Mouse (Mus musculus) monocyte, adult 2 months (primary cell): ENCODE data around the gene Bbs7.
"Not testable (repeated sequence)": the region's sequence is repeated elsewhere in the genome, so short reads cannot be mapped to it uniquely, and the experiment has no call there.

Experiments
- DNase-seq, 2 experiments: peaks; one replicate each; pipeline ENCODE4 v3.0.0; 2022; ENCODE audit warnings: low spot score in 2 of 2, low read depth in 1 of 2

The Bbs7 gene

GRCm38 (mm10) chr3:36613202-36613907 lies at the start of gene Bbs7:
Gene Bbs7, minus strand, starts transcription at chr3:36613477.
- peak; percentile 32 to 39 for DNase-seq

DNA sequence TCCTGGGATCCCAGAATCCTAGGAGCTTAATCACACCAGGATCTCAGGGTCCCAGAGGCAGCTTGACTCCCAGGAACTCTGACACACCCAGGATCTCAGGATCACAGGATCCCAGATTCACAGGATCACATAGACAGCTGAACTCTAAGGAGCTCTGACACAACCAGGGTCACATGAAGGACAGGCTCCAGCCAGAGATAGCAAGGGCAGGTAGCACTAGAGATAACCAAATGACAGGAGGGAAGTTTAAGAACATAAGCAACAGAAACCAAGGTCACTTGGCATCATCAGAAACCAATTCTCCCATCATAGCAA lies 31.9 kb upstream of the Bbs7 start:
- DNase-seq = not testable (repeated sequence)

GRCm38 (mm10) chr3:36644554-36645244 lies 31.4 kb upstream of the Bbs7 start:
- DNase-seq = no peak

DNA sequence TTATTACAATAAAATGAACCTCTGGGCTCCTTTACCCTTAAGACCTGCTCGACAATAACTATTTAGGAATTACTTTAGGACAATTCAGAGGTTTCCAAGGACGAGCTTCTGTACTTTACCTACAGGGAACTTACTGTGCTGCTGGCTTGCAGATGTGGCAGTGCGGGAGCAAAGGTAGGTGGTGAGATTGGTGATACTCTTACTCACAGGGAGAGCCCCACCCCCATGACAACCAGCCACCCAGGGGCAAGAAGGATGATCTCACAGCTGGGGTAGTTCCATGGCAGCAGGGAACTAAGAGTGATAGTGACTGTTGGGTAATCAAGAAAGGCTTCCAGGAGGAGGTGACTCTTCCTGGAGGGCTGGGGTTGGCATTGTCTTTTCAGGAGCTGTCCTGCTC lies 30.1 kb upstream of the Bbs7 start:
- DNase-seq = no peak

DNA sequence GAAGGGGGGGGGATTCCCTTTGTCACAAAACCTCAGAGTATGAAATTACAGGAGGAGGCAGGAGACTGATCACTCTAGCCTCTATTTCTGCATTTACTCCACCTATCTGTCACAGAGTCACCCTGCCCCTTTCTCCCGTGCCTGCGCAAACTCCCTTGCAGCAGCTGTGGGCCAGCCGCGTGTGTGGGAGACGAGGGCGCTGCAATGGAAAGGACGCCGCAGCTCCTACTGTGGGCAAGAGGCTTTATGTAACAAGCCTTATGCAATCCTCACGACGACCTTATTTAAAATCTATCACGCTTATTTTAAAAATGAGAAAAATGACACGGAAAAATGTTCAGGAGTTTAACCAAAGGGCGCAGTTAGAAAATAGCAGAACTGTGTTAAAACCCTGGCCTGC lies 29.5 kb upstream of the Bbs7 start:
- no peak for DNase-seq

DNA sequence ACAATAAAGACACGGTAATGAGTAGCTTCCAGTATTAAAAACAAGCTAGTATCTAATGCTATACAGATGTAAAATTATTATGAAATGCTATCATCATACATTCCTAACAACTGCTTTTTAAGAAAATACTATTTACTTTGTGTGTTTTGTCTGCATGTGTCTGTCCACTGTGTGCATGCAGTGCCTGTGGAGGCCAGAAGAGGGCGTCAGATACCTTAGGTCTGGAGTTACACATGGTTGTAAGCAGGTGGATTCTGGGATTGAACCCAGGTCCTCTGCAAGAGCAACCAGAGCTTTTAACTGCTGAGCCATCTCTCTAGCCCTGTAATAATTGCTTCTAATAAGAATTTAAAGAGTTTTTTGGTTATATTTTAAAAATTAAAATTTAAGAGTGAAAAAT lies 27.5 kb upstream of the Bbs7 start:
- no peak for DNase-seq

GRCm38 (mm10) chr3:36635449-36635848 lies 22.2 kb upstream of the Bbs7 start:
- no peak for DNase-seq

DNA sequence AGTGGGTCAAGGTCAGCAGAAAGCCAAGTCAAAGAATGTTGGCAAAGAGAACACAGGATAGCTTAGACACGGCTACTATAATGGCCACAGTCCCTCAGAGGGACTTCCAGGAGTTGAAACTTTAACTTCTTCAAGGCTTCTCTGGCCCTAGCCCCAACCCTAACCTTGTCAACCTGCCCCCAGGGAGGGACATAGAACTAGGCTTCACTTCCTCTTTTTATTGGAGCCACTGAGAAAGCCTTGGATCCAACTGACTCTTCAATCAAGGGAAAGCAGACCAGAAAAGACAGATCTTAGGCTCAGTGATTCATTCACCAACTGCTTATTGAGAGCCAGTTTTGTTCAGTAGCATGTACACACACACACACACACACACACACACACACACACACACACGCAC lies 13.5 kb upstream of the Bbs7 start:
- no peak for DNase-seq

GRCm38 (mm10) chr3:36618181-36618580 lies 4.9 kb upstream of the Bbs7 start:
- no peak for DNase-seq

GRCm38 (mm10) chr3:36613908-36614255 lies 605 bp upstream of the Bbs7 start:
- DNase-seq = no peak

GRCm38 (mm10) chr3:36612687-36613086 lies 590 bp downstream of the Bbs7 start:
- DNase-seq = no peak

GRCm38 (mm10) chr3:36605894-36606783 lies 7.1 kb downstream of the Bbs7 start:
- DNase-seq = no peak

DNA sequence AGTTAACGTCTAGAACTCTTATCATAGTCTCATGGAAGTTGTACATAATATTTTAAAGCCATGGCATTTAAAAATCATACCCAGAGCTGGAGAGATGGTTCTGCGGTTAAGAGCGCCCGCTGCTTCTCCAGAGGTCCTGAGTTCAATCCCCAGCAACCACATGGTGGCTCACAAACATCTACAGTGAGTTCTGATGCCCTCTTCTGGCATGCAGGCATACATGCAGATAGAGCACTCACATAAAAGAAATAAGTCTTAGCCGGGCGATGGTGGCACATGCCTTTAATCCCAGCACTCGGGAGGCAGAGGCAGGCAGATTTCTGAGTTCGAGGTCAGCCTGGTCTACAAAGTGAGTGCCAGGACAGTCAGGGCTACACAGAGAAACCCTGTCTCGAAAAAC lies 13.5 kb downstream of the Bbs7 start:
- DNase-seq = not testable (repeated sequence)

- DNase-seq = no peak
These were observed 14.5 kb downstream of the Bbs7 start for GRCm38 (mm10) chr3:36598811-36599210.

GRCm38 (mm10) chr3:36571827-36572378 lies 41.4 kb downstream of the Bbs7 start, which contains the start of gene Ccna2:
Gene Ccna2, minus strand, starts transcription at chr3:36572150.
- peak; percentile 96 for DNase-seq

- DNase-seq = no peak
These were observed 41.9 kb downstream of the Bbs7 start for GRCm38 (mm10) chr3:36571361-36571826.

- DNase-seq = no peak
These were observed 43.4 kb downstream of the Bbs7 start for GRCm38 (mm10) chr3:36569836-36570235.

DNA sequence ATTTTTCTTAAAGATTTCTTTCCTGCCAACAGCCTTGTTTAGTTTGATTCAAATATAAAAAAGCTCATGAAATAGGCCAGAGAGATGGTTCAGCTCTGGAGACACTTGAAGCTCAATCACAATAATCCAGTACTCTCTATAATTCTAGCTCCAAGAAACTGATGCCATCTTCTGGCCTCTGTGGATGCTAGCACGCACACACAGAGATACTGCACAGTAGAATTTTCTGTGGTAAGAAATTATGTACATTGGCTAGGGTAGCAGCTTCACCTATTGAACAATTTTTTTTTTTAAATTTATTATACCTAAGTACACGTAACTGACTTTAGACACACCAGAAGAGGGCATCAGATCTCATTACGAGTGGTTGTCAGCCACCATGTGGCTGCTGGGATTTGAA lies 49.6 kb downstream of the Bbs7 start:
- DNase-seq = no peak

DNA sequence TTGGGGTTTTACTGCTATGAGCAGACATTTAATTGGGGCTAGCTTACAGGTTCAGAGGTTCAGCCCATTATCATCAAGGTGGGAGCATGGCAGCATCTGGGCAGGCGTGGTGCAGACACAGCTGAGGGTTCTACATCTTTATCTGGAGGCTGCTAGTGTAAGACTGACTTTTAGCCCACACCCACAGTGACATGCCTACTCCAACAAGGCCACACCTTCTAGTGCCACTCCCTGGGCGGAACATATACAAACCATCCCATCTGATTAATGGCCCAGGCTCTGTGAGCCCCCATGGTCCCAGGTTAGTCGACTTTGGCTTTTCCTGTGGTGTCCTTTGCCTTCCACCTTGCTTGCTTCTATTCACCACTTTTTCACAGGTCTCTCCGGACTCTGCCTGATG lies 53.7 kb downstream of the Bbs7 start:
- DNase-seq = no peak

DNA sequence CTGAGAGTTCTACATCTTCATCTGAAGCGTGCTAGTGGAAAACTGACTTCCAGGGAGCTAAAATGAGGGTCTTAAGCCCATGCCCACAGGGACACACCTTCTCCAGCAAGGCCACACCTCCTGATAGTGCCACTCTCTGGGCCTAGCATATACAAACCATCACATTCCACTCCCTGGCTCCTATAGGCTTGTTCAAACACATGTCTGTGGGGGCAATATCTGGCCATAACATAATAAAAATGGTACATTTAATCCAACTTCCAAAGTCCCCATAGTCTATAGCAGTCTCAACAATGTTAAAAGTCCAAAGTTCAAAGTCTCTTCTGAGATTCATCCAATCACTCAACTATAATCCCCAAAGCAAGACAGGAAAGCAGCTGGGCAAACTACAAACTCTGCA lies 55.7 kb downstream of the Bbs7 start:
- DNase-seq = no peak

DNA sequence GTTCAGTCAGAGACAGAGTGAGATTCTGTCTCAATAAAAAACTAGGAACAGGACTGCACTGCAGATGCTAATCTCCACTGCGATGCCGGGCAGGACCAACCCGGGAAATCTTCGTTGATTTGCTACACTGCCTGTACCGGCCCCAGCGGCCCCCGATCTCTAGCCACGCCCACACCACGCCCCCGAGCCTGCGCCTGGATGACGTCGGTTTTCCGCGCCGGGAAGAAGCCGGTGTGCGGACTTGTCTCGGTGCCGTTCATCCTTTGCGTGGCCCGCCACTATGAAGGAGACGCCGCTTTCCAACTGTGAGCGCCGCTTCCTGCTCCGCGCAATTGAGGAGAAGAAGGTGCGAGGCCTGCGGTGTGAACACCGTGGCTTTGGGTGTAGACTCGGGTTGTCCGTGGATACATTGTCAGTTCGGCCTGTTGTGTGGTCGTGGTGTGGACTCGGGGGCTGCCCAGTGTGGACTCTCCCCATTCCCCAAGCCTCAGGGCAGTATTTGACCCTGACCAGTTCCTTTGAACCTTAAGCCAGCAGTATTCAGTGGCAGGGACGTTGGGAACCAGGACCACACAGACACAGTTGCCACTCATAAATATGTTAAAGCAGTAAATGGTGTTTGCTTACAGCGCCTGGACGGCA lies 60.8 kb downstream of the Bbs7 start, which contains the start of gene Exosc9:
Exosc9 (plus strand) TSS at position 201 of the 642 bp plus-strand sequence.
- DNase-seq = peak; percentile 74 to 88
